Mouse (Mus musculus): ENCODE results near the gene Slc4a10.

DNA sequence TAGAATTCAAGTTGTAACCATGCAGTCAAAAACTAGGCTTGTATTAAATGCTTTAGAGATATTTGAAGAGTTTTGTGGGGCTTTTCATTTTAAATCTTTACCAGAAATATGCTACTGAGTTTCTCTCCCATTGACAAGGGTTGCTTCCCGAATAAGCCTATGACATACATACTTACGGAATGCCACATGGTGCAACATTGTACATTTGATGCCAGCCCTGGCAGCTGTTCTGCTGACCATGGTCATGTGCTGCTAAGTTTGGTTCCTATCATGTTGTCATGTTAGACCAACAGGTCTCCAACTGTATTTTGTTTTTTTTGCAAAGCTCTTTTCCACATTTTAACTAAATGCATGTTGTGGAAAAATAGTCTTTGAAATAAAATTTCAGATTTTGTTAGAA is 279.1 kb downstream of the Slc4a10 start:
- TF ChIP-seq EP300 (IDR thresholded peaks at IDR 0.05; ENCODE audit: insufficient read depth, low read depth, low read length) (no peak), CTCF (IDR thresholded peaks at IDR 0.05; ENCODE audit: low read depth, low read length) (no peak)

All from ES-Bruce4 (cell line).